Mouse (Mus musculus) cerebellum, postnatal 4 days (tissue): Measurements from ENCODE around the gene Orm2.

Source experiments
- DNase-seq, 2 experiments: peaks; one replicate each; pipeline ENCODE4 v3.0.0; 2022; ENCODE audit warnings: low spot score in 2 of 2, mixed read lengths in 1 of 2

Gene Orm2

GRCm38 (mm10) chr4:63362150-63362549, at the start of gene Orm2:
Orm2 (plus strand) TSS chr4:63362449.
- no peak for DNase-seq

GRCm38 (mm10) chr4:63314063-63314462, 48.2 kb upstream of the Orm2 start:
- DNase-seq, result no peak

- DNase-seq, result no peak
These were observed 46.0 kb upstream of the Orm2 start for GRCm38 (mm10) chr4:63316076-63316746.

GRCm38 (mm10) chr4:63319566-63319965, 42.7 kb upstream of the Orm2 start:
- peak; percentile 72 to 85 for DNase-seq

GRCm38 (mm10) chr4:63323275-63323815, 38.9 kb upstream of the Orm2 start:
- no peak for DNase-seq

- DNase-seq, result no peak
These were observed 28.8 kb upstream of the Orm2 start for GRCm38 (mm10) chr4:63333403-63333802.

- peak in 1 of 2 experiments; percentile 38 for DNase-seq
These were observed 23.7 kb upstream of the Orm2 start for GRCm38 (mm10) chr4:63338414-63339076.

- DNase-seq, result no peak
These were observed 19.8 kb upstream of the Orm2 start for GRCm38 (mm10) chr4:63342491-63342890.

- no peak for DNase-seq
These were observed 18.6 kb upstream of the Orm2 start for GRCm38 (mm10) chr4:63343608-63344007.

- DNase-seq, result no peak
These were observed 18.0 kb upstream of the Orm2 start, which contains the start of gene Orm1 for GRCm38 (mm10) chr4:63344295-63344694. Orm1 (plus strand) TSS chr4:63344560.

- no peak for DNase-seq
These were observed 17.0 kb upstream of the Orm2 start for GRCm38 (mm10) chr4:63345261-63345660.

GRCm38 (mm10) chr4:63346659-63347058, 15.6 kb upstream of the Orm2 start:
- DNase-seq, result no peak

GRCm38 (mm10) chr4:63348524-63348923, 13.7 kb upstream of the Orm2 start:
- no peak for DNase-seq

- no peak for DNase-seq
These were observed 6.2 kb upstream of the Orm2 start, which contains the start of gene Orm3 for GRCm38 (mm10) chr4:63355877-63356665. Orm3 (plus strand) TSS chr4:63356162.

- DNase-seq, result no peak
These were observed 5.2 kb upstream of the Orm2 start for GRCm38 (mm10) chr4:63356981-63357570.

GRCm38 (mm10) chr4:63359861-63360260, 2.4 kb upstream of the Orm2 start:
- no peak for DNase-seq

- peak; percentile 92 to 94 for DNase-seq
These were observed 6.3 kb downstream of the Orm2 start for GRCm38 (mm10) chr4:63368577-63368976.

- no peak for DNase-seq
These were observed 8.6 kb downstream of the Orm2 start for GRCm38 (mm10) chr4:63370897-63371296.

- DNase-seq, result peak in 1 of 2 experiments; percentile 38
These were observed 9.6 kb downstream of the Orm2 start for GRCm38 (mm10) chr4:63371890-63372289.

GRCm38 (mm10) chr4:63373404-63373803, 11.2 kb downstream of the Orm2 start:
- no peak for DNase-seq

GRCm38 (mm10) chr4:63374331-63374730, 12.1 kb downstream of the Orm2 start:
- DNase-seq, result no peak

- DNase-seq, result peak in 1 of 2 experiments; percentile 50
These were observed 13.1 kb downstream of the Orm2 start for GRCm38 (mm10) chr4:63375367-63375766.
